Mouse (Mus musculus): ENCODE results near the gene Rfx2.

GRCm38 (mm10) chr17:56778779-56779362 lies 51.9 kb downstream of the Rfx2 start:
- no peak for TF ChIP-seq CTCF (IDR thresholded peaks at IDR 0.05; ENCODE audit: extremely low read depth, insufficient read depth, insufficient read length, insufficient replicate concordance)
- TF ChIP-seq POLR2A (IDR thresholded peaks at IDR 0.05; ENCODE audit: low read depth, low read length), result no peak
